Mouse (Mus musculus) yolk sac, embryonic 10.5 days (tissue): ENCODE data around the gene Tubb1.

Experiments used
- DNase-seq: peaks from one replicate; pipeline ENCODE4 v3.0.0-alpha.2; 2017; ENCODE audit warnings: low spot score

Gene Tubb1

DNA sequence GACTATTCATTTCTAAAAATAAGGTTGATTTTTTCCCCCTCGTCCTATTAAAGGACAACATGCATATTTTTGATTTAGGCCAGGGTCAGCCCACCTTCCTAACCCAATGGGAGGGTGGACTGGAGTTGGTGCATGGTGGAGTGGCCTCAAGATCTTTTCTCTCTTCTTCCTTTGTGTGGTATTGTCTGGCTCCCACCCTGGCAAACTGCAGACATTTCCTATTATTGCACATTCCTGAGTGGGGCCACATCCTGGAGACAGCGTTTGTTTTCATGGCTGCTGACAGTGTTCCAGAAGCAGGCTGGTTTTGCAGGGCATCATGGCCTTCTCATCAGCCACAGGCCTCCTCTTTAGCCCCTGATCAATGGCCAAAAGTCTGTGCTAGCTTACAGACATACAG lies 7.4 kb upstream of the Tubb1 start:
- DNase-seq = no peak

DNA sequence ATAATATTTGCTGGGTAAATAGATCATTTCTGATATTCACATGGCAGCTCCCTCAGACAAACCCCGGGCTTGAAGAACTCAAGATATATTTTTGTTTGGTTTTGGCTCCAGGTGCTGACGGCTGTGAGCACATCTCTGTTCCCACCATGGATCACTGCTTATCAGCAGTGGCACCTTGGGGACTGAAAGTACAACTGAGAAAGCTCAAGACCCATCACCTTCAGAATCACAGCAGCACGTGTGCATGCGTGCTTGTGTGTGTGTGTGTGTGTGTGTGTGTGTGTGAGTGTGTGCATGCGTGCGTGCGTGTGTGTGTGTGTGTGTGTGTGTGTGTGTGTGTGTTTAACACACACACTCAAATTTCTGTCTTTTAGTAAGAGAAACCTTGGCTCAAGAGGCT lies 6.1 kb upstream of the Tubb1 start:
- no peak for DNase-seq

DNA sequence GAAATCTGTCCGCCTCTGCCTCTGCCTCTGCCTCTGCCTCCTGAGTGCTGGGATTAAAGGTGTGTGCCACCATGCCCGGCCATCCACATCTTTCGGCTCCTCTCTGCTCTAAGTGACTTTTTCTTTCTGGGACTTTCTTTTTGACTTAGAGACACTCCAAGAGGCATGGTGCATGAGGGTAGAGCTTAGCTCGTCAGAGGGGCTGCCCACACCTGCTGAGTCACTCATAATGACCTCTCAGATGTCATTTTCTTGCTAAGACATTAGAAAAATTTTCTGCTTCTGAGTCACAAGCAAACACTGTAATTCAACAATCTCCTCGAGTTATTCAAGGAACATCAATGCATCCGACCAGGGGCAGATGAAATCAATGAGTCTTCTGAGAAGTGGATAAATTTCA lies 5.5 kb upstream of the Tubb1 start:
- no peak for DNase-seq

GRCm38 (mm10) chr2:174446492-174446891 lies 4.0 kb upstream of the Tubb1 start:
- DNase-seq = no peak

DNA sequence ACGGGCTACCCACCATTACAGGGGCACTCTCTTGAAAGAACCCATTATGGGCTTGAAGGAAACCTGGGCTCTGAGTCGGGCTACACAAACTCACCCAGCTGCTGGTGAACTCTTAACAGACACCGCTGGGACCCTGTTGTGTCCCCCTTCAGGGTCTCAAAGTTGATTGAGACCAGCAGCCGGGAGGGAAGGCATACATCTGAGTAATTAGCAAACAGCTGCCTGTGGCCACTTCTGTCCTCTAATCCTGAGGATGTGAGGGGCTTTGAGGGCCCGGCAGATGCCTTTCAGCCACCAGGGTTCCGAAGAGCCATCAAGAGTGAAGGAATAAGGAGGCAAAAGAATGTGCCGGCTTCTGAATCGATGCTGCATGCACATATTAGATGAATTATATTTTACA lies 3.6 kb upstream of the Tubb1 start:
- no peak for DNase-seq

DNA sequence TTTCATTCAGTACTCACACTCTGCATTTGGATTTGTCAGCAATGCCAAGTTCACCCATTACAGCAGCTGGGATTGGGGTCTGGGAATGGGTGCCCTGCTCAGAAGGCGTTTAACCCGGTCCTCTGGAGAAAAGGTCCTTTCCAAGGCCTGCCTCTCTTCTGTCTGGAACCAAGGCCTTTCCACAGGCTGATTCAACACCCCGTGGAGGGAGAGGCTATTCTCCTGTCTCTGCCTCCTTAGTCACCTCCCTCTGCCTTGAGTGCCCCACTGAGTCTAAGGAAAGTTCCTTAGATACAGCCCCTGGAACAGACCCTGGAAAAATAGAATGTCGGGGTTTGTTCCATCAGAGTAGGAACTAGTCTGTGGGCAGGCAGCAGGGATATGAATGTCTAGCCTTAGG lies 2.1 kb upstream of the Tubb1 start:
- no peak for DNase-seq

DNA sequence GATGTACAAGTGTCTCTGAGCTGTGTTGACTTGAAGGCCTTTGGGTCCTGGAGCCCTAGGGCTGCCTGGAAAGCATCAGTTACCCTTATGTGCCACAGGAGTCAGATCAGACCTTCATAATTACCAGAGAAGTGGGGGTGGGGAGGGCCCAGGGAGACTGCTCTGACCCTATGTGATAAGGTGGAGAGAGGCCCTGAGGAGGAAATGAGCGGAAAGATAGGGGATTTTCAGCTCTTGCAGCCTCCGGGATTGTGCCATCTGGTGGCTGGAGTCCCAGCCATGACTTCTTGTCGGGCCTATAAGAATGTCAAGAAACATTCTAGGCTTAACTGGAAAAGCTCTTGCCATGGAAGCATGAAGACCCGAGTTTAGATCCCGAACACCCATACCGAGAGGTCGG lies 3.2 kb downstream of the Tubb1 start:
- DNase-seq = peak; percentile 58

GRCm38 (mm10) chr2:174459365-174459764 lies 8.9 kb downstream of the Tubb1 start:
- DNase-seq = no peak

DNA sequence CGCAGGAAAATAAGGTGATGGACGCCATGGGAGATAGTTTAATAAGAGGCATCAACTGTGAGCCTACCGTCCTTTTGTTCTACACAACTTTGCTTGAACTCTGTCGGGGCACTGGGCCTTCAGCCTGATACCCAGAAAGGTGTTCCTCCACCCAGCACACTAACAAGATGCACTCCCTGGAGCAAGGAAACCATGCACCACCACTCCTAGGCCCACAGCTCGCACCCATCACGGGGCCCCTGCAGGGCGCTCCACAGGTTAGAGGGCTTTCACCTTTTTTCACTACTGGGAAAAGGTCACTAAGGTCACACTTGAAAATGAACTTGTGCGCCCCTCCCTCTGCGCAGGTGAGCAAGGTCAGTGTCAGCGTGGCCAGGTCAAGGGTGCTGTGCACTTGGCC lies 12.9 kb downstream of the Tubb1 start:
- no peak for DNase-seq

GRCm38 (mm10) chr2:174463789-174464523 lies 13.5 kb downstream of the Tubb1 start, which contains the start of gene Atp5e:
TSS of gene Atp5e (minus strand) at chr2:174464105.
- peak; percentile 95 for DNase-seq

DNA sequence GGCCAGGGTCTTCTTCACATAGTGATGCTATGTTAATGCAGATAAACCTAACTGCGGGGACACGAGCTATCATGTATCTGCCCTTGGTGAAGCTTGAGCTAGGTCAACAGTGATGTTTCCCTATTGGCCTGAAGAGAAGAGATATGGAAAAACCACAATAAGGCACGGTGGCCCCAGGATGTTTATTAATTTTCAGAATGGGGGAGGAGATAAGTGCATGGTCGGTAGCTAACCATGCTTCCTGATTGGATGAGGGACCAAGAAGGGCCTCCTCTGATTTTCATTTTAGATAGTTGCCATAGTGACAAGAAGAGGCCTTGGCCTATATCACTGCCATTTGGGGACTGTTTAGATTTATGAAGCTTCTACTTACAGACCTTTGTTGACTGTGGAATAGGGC lies 19.8 kb downstream of the Tubb1 start:
- DNase-seq = no peak

DNA sequence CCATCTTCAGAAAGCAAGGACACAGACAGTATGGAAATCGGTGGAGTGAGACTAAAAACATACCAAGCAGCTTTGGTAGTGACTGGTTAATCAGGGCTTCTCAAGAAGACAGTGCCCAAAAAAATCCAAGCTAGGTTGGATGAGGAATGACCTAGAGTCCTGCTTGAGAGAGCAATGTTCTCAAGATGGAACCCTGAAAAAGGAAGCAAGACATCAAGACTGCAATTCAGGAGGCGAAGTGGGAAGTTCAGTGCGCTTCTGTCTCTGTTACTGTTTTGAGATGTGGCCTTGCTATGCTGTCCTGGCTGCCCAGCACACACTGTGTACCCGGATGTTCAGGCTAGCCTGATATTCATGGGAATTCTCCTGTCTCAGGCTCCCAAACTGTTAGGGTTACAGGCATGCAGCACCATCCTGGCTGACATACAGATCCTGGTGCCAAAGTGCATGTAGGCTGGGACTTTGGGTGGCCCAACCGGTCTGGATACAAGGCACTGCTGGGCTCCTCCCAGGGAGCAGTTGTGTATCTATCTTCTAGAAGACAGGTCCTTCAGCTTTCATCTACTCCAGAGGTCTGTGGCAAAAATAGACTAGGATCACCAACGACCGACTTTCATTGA lies 20.4 kb downstream of the Tubb1 start:
- DNase-seq = no peak

DNA sequence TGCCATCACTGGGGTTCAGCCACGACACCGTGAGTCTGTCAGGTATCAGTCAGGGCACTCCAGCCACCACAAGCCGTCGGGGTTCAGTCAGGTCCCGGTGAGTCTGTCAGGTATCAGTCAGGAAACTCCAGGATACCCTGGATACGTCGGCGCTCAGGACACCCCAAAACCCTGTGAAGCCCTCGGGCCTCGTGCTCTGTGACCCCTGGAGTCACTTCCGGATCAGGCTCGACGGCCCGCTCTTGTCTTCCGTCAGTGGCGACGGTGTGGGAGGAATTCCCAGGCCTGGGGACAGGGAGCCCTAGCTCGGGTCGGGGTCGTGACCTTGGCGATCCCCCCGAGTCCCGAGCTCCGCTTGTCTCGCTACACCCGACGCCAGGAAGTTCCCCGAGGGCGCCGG lies 21.9 kb downstream of the Tubb1 start:
- DNase-seq = no peak

DNA sequence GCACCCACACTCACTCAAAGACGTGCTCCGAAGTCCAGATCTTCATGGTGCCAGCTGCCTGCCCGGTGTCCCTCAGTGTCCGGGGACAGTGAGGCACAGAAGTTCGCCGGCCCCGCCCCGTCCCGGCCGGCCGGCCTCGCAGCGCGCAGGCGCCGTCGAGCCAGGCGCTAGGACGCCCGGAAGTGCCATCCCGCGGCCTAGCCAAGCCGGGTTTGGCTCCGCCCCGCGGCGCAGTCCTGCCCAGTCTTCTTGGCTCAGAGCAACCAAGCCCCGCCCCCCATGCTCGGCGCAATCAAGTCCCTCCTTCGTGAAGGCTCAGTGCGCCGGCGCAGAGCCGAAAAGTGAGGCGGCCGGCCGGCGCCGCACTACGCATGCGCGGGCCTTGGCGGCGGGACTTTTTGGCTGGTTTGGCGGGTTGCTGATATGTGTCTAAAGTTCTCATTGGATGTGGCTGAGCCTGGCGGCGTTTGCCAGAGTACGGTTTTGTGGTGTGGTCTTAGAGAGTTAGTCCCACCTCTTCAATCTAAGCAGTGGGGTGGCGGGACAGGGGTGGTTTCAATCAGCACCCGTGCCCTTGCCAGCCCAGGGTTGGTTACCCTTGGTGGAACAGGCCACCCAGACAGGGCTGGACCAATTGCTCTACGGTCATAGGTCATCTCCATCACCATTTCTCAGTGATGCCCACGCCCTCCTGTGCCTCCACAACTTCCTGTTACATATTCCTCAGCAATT lies 22.5 kb downstream of the Tubb1 start, which contains the start of gene Prelid3b:
Gene Prelid3b (minus strand): TSS at position 264 of the 732 bp plus-strand sequence.
- peak; percentile 99 for DNase-seq

DNA sequence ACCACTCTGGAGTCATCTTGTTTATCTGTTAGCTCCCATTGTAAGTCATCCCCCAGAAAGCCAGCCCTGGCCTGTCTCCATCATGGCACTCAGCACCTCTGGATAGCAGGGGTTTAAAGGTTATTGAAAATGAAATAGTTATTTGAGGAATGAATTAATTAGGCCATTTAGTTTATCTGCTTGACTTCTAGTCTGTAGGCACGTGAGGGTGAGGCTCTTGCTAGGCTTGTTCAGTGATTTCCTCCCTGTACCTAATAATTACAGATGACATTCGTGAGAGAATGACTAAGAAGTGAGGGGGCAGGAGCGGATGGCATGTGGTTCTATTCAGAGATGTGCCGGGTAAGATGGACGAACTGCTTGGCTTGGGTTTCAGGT lies 23.0 kb downstream of the Tubb1 start:
- DNase-seq = no peak

DNA sequence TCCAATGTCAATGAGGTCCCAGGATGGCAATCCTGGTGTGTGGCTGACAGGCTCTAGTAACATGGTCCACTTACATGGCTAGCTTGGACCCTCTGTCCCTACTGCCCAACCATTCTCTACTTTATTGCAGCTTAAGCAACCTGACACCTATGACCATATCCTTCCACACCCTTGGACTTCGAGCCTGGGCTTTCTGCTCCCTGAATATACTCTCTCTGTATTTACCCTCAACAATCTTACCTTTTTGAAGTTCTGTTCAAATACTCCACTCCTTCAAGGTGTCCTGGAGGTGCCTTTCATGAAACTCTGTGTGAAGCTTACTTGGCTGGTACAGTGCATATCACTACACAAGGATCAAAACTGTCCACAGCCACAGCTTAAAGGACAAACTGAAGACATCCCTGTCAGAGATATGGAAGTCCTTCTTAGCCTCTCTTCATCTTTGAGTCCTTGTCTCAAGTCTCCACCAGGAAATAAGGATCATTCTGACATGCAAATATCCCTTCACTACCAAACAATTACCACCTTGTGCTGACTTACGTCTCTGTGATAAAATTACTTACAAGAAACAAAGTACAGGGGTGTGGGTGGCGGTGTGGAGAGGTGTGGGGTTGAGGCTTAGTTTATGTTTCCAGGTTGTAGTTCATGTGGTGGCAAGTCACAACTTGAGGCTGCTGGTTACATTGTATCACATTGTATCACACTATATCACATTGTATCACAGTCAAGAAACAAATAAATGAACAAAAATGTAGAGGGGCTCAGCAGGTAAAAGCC lies 27.2 kb downstream of the Tubb1 start:
- no peak for DNase-seq

GRCm38 (mm10) chr2:174478746-174479145 lies 28.3 kb downstream of the Tubb1 start:
- DNase-seq = no peak

DNA sequence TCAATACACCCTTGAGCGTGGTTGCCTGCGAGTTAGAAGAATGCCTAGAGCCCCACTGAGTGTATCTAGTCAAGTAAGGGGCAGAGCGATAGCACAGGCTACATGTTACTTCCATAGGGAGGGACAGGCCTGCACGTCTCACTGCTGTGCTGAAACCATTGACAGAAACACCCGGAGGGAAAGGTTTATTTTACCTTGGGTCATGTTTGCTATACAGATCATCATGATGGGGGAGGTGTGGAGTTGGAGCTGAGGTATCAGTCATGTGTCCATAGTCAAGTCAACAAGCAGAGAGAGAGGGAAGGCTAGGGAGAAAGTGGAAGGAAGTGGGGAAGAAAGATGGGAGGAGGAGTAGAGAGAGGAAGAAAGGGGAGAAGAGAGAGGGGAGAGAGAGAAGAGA lies 36.5 kb downstream of the Tubb1 start:
- DNase-seq = no peak

DNA sequence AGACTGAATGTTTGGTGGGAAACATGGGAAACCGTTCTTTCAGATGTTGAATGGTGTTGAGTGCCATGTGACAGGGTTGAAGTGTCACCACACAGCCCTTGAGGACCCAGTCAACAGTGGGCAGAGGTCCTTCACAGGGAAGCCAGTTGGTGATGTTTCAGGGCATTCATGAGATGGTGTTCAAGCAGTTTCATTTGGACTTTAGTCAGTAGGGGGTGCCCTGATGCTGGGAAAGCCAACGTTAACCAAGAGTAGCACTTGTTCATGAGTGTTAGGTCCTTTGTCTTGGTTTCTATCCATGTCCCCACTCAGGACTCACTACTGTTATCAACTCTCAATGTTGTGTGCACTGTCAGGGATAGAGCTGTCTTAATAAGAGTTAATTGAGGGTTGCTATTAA lies 42.4 kb downstream of the Tubb1 start:
- no peak for DNase-seq

GRCm38 (mm10) chr2:174500814-174501503 lies 50.5 kb downstream of the Tubb1 start:
- no peak for DNase-seq

- no peak for DNase-seq
Measured at GRCm38 (mm10) chr2:174501517-174501916, 51.0 kb downstream of the Tubb1 start.

- DNase-seq = no peak
Measured at GRCm38 (mm10) chr2:174502321-174502720, 51.8 kb downstream of the Tubb1 start.
